7 mouse cellular contexts compared by ENCODE assay signal in the genomic region with DNA sequence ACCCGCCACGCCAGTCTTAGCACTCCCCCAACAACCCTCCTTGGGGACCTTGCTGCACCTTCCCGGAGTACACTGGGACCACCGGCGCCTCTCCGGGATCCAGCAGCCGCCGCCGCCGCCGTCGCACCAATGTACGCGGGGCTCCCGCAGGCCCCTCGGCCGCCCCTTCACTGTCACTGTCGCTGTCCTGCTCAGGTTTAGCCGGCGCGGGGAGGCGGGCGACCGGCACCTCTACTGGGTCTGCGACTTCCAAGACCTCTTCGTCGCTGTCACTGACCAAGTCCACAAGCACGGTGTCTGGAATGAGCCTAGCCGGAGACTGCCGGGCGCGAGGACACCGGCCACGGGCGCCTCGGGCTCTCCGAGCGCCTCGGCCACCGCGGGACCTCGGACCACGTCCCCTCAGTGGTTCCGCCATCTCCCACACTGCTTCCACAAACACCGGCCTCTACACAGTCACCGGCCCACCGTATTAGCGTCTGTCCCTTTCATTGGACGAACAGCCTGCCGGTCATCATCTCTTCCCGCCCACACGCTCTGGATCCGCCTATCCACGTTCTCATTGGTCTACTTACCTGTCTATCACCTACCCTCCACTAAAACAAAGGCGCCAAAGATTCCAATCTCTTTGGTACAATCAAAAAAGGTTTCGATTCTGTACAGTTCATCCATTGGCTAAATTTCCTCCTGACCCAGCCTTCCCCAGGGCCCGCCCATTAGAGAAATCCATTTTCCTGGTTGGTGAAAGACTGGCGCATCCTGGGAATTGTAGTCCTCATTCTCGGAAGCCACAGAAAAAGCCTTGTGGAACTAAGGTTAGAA. TPM values are rescaled to one million over a fixed set of nuclear protein-coding genes. Genes with fewer than 3 reads are reported as not detected.
A peak's percentile ranks its signal among the peaks of the same experiment; 100 is the strongest.
DNase-seq lines count a peak whose midpoint lies in the region; ATAC-seq lines count a peak whose summit lies in the region.

A gene (minus strand): TSS at position 440 of the 822 bp plus-strand sequence.

- H3K4me2 ChIP-seq in intestine, embryonic 15.5 days (replicated peaks), result peak within 1 kb of the TSS; percentile 86

- DNase-seq in adrenal gland, adult 2 months, result peak; percentile 96
- DNase-seq in embryo, embryonic 11.5 days (ENCODE audit: low read depth, low spot score), result peak; percentile 96
- peak; percentile 85 to 98 for DNase-seq in gastrocnemius, postnatal 36 days
- DNase-seq in left cerebral cortex, postnatal 25 days (ENCODE audit: low spot score in 2 of 2), result peak; percentile 99
- peak; percentile 93 for DNase-seq in midbrain, embryonic 10.5 days (ENCODE audit: low spot score)
- DNase-seq in right cerebral cortex, postnatal 4 days, result peak; percentile 89

- H3K4me1 ChIP-seq in intestine, embryonic 15.5 days (replicated peaks), result 0 out of 2 replicates have a peak, but pooled peaks cover 2% of the 10 kb centered on the region
- peaks cover 21% of the 10 kb centered on the region for H3K4me1 ChIP-seq in midbrain, embryonic 10.5 days

- H3K27ac ChIP-seq in intestine, embryonic 15.5 days, result peak within 1 kb of the TSS; percentile 6; the same call in 1 of the 2 replicates
- H3K27ac ChIP-seq in midbrain, embryonic 10.5 days (replicated peaks), result peak within 1 kb of the TSS; percentile 83

- intact Hi-C loops in gastrocnemius, postnatal 36 days (cut with DNase I), result no loop called here
- intact Hi-C loops in left cerebral cortex, postnatal 25 days (cut with DNase I), result loop anchor here (5.0 kb wide), 1 partner anchor 76 kb away; no protein-coding TSS in a partner anchor

- WGBS in intestine, embryonic 15.5 days, result under 1% methylated on average over 59 of the region's 59 CpGs
- WGBS in midbrain, embryonic 10.5 days, result under 1% methylated on average over 59 of the region's 59 CpGs

- no peaks in the 10 kb centered on the region for H3K36me3 ChIP-seq in intestine, embryonic 15.5 days
- peaks cover 10% of the 10 kb centered on the region for H3K36me3 ChIP-seq in midbrain, embryonic 10.5 days

- H3K27me3 ChIP-seq in intestine, embryonic 15.5 days (replicated peaks), result no peaks in the 10 kb centered on the region
- no peaks in the 10 kb centered on the region for H3K27me3 ChIP-seq in midbrain, embryonic 10.5 days (ENCODE audit: low read depth, poor library complexity, severe bottlenecking)

- peak within 1 kb of the TSS; percentile 71 for H3K9ac ChIP-seq in intestine, embryonic 15.5 days

- ATAC-seq in intestine, embryonic 15.5 days, result peak; percentile 100

- H3K4me3 ChIP-seq in intestine, embryonic 15.5 days (replicated peaks), result peak within 1 kb of the TSS; percentile 85
- peak within 1 kb of the TSS; percentile 88 for H3K4me3 ChIP-seq in midbrain, embryonic 10.5 days

- no peaks in the 10 kb centered on the region for H3K9me3 ChIP-seq in intestine, embryonic 15.5 days
- no peaks in the 10 kb centered on the region for H3K9me3 ChIP-seq in midbrain, embryonic 10.5 days (replicated peaks)

RNA-seq across cellular contexts. Expression of the gene that starts here (rescaled TPM):
- total RNA-seq in adrenal gland, adult 2 months (2021), result 1 to 10 TPM; 5.6 to 8.2 TPM
- 4.9 and 5.4 TPM in 2 replicates for polyA plus RNA-seq in adrenal gland, adult 2 months (2012; rRNA removed)
- 1 to 10 TPM; 2.2 to 3.5 TPM for total RNA-seq in gastrocnemius, postnatal 36 days (2021)
- polyA plus RNA-seq in intestine, embryonic 15.5 days (2015; fragmentation: Nextera tagmentation; extraction: Ambion mirVana), result 1.6 and 2.5 TPM in 2 replicates
- total RNA-seq in left cerebral cortex, postnatal 25 days (2021), result 1 to 10 TPM; 5.4 to 6.5 TPM
- polyA plus RNA-seq in midbrain, embryonic 10.5 days (2016; fragmentation: Nextera tagmentation; extraction: Ambion mirVana), result 2.6 and 2.8 TPM in 2 replicates

Comparison
In these comparisons a context has a peak if more than half of its experiments do, and no peak if none do; other contexts are left out.
1. Peak in every context shown above with its lines: DNase-seq, ATAC-seq, H3K4me3 ChIP-seq and H3K27ac ChIP-seq.